Mouse (Mus musculus) ES-E14 (cell line): ENCODE measurements around the gene Tsfm.

ENCODE experiments used
- HCFC1 ChIP-seq: IDR thresholded peaks from 2 replicates; pipeline ENCODE4 v1.6.1; 2012; ENCODE audit warnings: low read length, inconsistent platforms, borderline replicate concordance; ENCODE audit not compliant: insufficient read depth
- ZC3H11A ChIP-seq: IDR thresholded peaks from 2 replicates; pipeline ENCODE4 v1.6.1; 2012; ENCODE audit warnings: low read depth, mild to moderate bottlenecking, inconsistent platforms, low read length, borderline replicate concordance

- TF ChIP-seq ZC3H11A, result no peak
- no peak for TF ChIP-seq HCFC1
These were observed 47.5 kb upstream of the Tsfm start for GRCm38 (mm10) chr10:127078001-127078676.
